Mouse (Mus musculus) skeletal muscle tissue, adult 2 months (tissue): ENCODE data around the gene Itpr1.

Experiments
- DNase-seq: peaks from one replicate; pipeline ENCODE4 v3.0.0-alpha.2; 2012; ENCODE audit warnings: low read depth, low spot score

Itpr1 gene

GRCm38 (mm10) chr6:108239056-108239455, 26.2 kb downstream of the Itpr1 start:
- no peak for DNase-seq

- DNase-seq, result no peak
Measured at GRCm38 (mm10) chr6:108240004-108240403, 27.1 kb downstream of the Itpr1 start.

GRCm38 (mm10) chr6:108240754-108241153, 27.9 kb downstream of the Itpr1 start:
- no peak for DNase-seq

GRCm38 (mm10) chr6:108244571-108244970, 31.7 kb downstream of the Itpr1 start:
- DNase-seq, result no peak

- no peak for DNase-seq
Measured at GRCm38 (mm10) chr6:108246369-108247085, 33.6 kb downstream of the Itpr1 start.

- DNase-seq, result no peak
Measured at GRCm38 (mm10) chr6:108247211-108247610, 34.3 kb downstream of the Itpr1 start.

- DNase-seq, result no peak
Measured at GRCm38 (mm10) chr6:108248519-108248918, 35.6 kb downstream of the Itpr1 start.

GRCm38 (mm10) chr6:108249031-108249917, 36.4 kb downstream of the Itpr1 start:
- no peak for DNase-seq

- no peak for DNase-seq
Measured at GRCm38 (mm10) chr6:108249918-108250225, 37.0 kb downstream of the Itpr1 start.

GRCm38 (mm10) chr6:108250416-108250815, 37.5 kb downstream of the Itpr1 start:
- DNase-seq, result no peak

GRCm38 (mm10) chr6:108252565-108253360, 39.9 kb downstream of the Itpr1 start:
- DNase-seq, result no peak

GRCm38 (mm10) chr6:108254132-108255064, 41.5 kb downstream of the Itpr1 start:
- no peak for DNase-seq

GRCm38 (mm10) chr6:108255880-108256279, 43.0 kb downstream of the Itpr1 start:
- no peak for DNase-seq

- DNase-seq, result no peak
Measured at GRCm38 (mm10) chr6:108257225-108257624, 44.3 kb downstream of the Itpr1 start.

GRCm38 (mm10) chr6:108258631-108259030, 45.7 kb downstream of the Itpr1 start:
- DNase-seq, result no peak

GRCm38 (mm10) chr6:108259671-108260070, 46.8 kb downstream of the Itpr1 start:
- DNase-seq, result no peak

- DNase-seq, result no peak
Measured at GRCm38 (mm10) chr6:108261506-108261905, 48.6 kb downstream of the Itpr1 start.

GRCm38 (mm10) chr6:108264164-108264563, 51.3 kb downstream of the Itpr1 start:
- DNase-seq, result no peak

GRCm38 (mm10) chr6:108273451-108273850, 60.6 kb downstream of the Itpr1 start:
- no peak for DNase-seq

- no peak for DNase-seq
Measured at GRCm38 (mm10) chr6:108274364-108275084, 61.6 kb downstream of the Itpr1 start.
